ENCODE assay signal across 8 mouse cellular contexts in the genomic region with DNA sequence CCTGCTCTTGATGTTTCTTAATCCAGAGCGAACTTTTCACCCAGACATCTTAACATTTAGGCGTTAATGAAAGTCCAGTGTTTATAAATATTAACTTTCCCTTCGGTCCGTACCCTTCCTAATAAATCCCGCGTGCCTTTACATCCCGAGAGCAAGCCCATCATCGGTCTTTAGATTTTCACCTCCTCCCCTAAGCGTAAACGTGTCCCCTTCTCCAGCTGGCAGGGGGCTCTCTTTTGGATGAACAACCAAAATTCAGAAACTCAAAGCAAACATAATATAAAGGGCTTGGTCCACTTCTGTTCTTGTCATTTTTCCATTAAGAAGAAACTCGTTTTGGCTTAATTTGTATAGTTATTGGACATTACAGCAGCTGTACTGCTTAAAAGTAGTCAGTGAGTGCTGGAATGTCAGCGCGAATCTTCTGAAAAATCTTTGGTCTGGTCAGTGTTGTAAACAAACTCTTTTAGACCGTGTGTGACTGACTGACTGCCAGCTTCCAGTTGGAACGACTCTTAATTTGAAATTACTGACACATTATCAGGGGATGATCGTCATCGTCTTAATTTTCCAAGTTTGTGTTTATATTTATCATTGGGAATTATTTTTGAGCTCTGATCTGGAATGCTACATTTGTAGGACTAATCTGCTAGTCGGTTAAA. TPM values are rescaled to one million over a fixed set of nuclear protein-coding genes. Genes with fewer than 3 reads are reported as not detected.
DNase-seq lines count a peak whose midpoint lies in the region; ATAC-seq and TF ChIP-seq lines count a peak whose summit lies in the region.

No protein-coding gene starts in this region.

- peak overlapping the region; percentile 51 for H3K4me2 ChIP-seq in embryonic facial prominence, embryonic 15.5 days (replicated peaks)
- H3K4me2 ChIP-seq in hindbrain, embryonic 14.5 days (replicated peaks) = peak overlapping the region; percentile 80
- H3K4me2 ChIP-seq in liver, embryonic 15.5 days = peak overlapping the region; percentile 93

- under 1% methylated on average over 18 of the region's 18 CpGs for whole genome bisulfite sequencing in liver, adult 2 months
- 1% methylated on average over 18 of the region's 18 CpGs for WGBS in embryonic facial prominence, embryonic 15.5 days
- 7% methylated on average over 18 of the region's 18 CpGs for WGBS in hindbrain, embryonic 14.5 days
- 4% methylated on average over 18 of the region's 18 CpGs for WGBS in liver, embryonic 15.5 days (ENCODE audit: insufficient replicate concordance)
- WGBS in small intestine, adult 2 months = 6% methylated on average over 18 of the region's 18 CpGs

- TF ChIP-seq CTCF in liver, adult 2 months (IDR thresholded peaks at IDR 0.05; ENCODE audit: low read depth, low read length) = no peak
- no peak for TF ChIP-seq CTCF in small intestine, adult 2 months (IDR thresholded peaks at IDR 0.05; ENCODE audit: extremely low read depth, insufficient read length, insufficient replicate concordance, low read depth, low read length)

- no peaks in the 10 kb centered on the region for H3K36me3 ChIP-seq in liver, adult 2 months (ENCODE audit: control insufficient read depth, insufficient read depth, low read length)
- no peaks in the 10 kb centered on the region for H3K36me3 ChIP-seq in embryonic facial prominence, embryonic 15.5 days
- no peaks in the 10 kb centered on the region for H3K36me3 ChIP-seq in hindbrain, embryonic 14.5 days (replicated peaks; ENCODE audit: control insufficient read depth, insufficient read depth)
- H3K36me3 ChIP-seq in liver, embryonic 15.5 days (replicated peaks) = no peaks in the 10 kb centered on the region
- no peaks in the 10 kb centered on the region for H3K36me3 ChIP-seq in small intestine, adult 2 months (ENCODE audit: control insufficient read depth, insufficient read depth, low read length)

- H3K9me3 ChIP-seq in embryonic facial prominence, embryonic 15.5 days (replicated peaks) = no peaks in the 10 kb centered on the region
- no peaks in the 10 kb centered on the region for H3K9me3 ChIP-seq in hindbrain, embryonic 14.5 days (ENCODE audit: control insufficient read depth, low read length)
- H3K9me3 ChIP-seq in liver, embryonic 15.5 days (replicated peaks) = no peaks in the 10 kb centered on the region

- H3K9ac ChIP-seq in liver, adult 2 months (ENCODE audit: low read depth, low read length) = peak overlapping the region; percentile 100
- peak overlapping the region; percentile 82 for H3K9ac ChIP-seq in embryonic facial prominence, embryonic 15.5 days
- peak overlapping the region; percentile 90 for H3K9ac ChIP-seq in hindbrain, embryonic 14.5 days
- H3K9ac ChIP-seq in liver, embryonic 15.5 days = peak overlapping the region; percentile 64

- H3K27me3 ChIP-seq in liver, adult 2 months (ENCODE audit: control insufficient read depth, insufficient read depth, low read length) = no peaks in the 10 kb centered on the region
- H3K27me3 ChIP-seq in embryonic facial prominence, embryonic 15.5 days = no peaks in the 10 kb centered on the region
- H3K27me3 ChIP-seq in hindbrain, embryonic 14.5 days (ENCODE audit: control insufficient read depth, insufficient read depth, low read length) = no peaks in the 10 kb centered on the region
- H3K27me3 ChIP-seq in liver, embryonic 15.5 days = peaks cover 38% of the 10 kb centered on the region
- H3K27me3 ChIP-seq in small intestine, adult 2 months (ENCODE audit: control insufficient read depth, insufficient read depth, low read length) = no peaks in the 10 kb centered on the region

- peaks cover 22% of the 10 kb centered on the region for H3K4me1 ChIP-seq in liver, adult 2 months (ENCODE audit: control insufficient read depth, insufficient read depth, low read length)
- H3K4me1 ChIP-seq in embryonic facial prominence, embryonic 15.5 days = peaks cover 18% of the 10 kb centered on the region
- peaks cover 18% of the 10 kb centered on the region; the same call in 1 of the 2 replicates for H3K4me1 ChIP-seq in hindbrain, embryonic 14.5 days (replicated peaks; ENCODE audit: control insufficient read depth, insufficient read depth, low read length)
- H3K4me1 ChIP-seq in liver, embryonic 15.5 days (replicated peaks) = peaks cover 22% of the 10 kb centered on the region
- peaks cover 7% of the 10 kb centered on the region; the same call in 1 of the 2 replicates for H3K4me1 ChIP-seq in small intestine, adult 2 months (ENCODE audit: control insufficient read depth, insufficient read depth, insufficient read length, low read length)

- H3K4me3 ChIP-seq in liver, adult 2 months (ENCODE audit: insufficient read depth, low read depth, low read length) = peak overlapping the region; percentile 99
- peak overlapping the region; percentile 73 for H3K4me3 ChIP-seq in embryonic facial prominence, embryonic 15.5 days (replicated peaks)
- peak overlapping the region; percentile 96 for H3K4me3 ChIP-seq in hindbrain, embryonic 14.5 days (replicated peaks; ENCODE audit: low read length)
- H3K4me3 ChIP-seq in liver, embryonic 15.5 days (replicated peaks) = peak overlapping the region; percentile 68
- peak overlapping the region; percentile 92 for H3K4me3 ChIP-seq in small intestine, adult 2 months (ENCODE audit: low read depth, low read length)

- TF ChIP-seq POLR2A in liver, adult 2 months (IDR thresholded peaks at IDR 0.05; ENCODE audit: extremely low read depth, insufficient read depth, low read length) = no peak
- TF ChIP-seq POLR2A in small intestine, adult 2 months (IDR thresholded peaks at IDR 0.05; ENCODE audit: low read depth, low read length) = no peak

- H3K79me2 ChIP-seq in liver, adult 2 months (ENCODE audit: control insufficient read depth, insufficient read depth, low read length) = peaks cover 32% of the 10 kb centered on the region; the same call in 1 of the 2 replicates

- H3K27ac ChIP-seq in liver, adult 2 months (replicated peaks; ENCODE audit: insufficient read depth, low read depth, low read length) = peak overlapping the region; percentile 100
- peak overlapping the region; percentile 91 for H3K27ac ChIP-seq in embryonic facial prominence, embryonic 15.5 days (replicated peaks)
- peak overlapping the region; percentile 79; the same call in 1 of the 2 replicates for H3K27ac ChIP-seq in hindbrain, embryonic 14.5 days
- H3K27ac ChIP-seq in liver, embryonic 15.5 days (replicated peaks) = no peak overlapping the region
- peak overlapping the region; percentile 80 for H3K27ac ChIP-seq in small intestine, adult 2 months (ENCODE audit: insufficient read depth, low read depth, low read length)

- ATAC-seq in embryonic facial prominence, embryonic 15.5 days (ENCODE audit: insufficient number of reproducible peaks, low FRiP score, low TSS enrichment, low read depth) = no peak
- ATAC-seq in hindbrain, embryonic 14.5 days (ENCODE audit: low FRiP score) = no peak
- no peak for ATAC-seq in liver, embryonic 15.5 days (ENCODE audit: insufficient read depth)

- DNase-seq in liver, adult 2 months (ENCODE audit: extremely low read depth, low read depth, low spot score) = peak; percentile 80
- no peak for DNase-seq in liver
- no peak for DNase-seq in hindbrain, embryonic 14.5 days (ENCODE audit: low spot score)
- no peak for DNase-seq in urinary bladder, postnatal 36 days (ENCODE audit: low spot score in 2 of 2)
- DNase-seq in right cerebral cortex, postnatal 4 days = no peak

RNA-seq across cellular contexts. Expression of gene Il6st, which starts 0.9 kb away (rescaled TPM):
- total RNA-seq in liver, adult 2 months (2014; rRNA removed) = 70.2 and 82.8 TPM in 2 replicates
- 16.0 and 18.9 TPM in 2 replicates for polyA plus RNA-seq in liver, adult 2 months (2012; rRNA removed)
- 36.4 and 37.8 TPM in 2 replicates for polyA plus RNA-seq in embryonic facial prominence, embryonic 15.5 days (2015; fragmentation: Nextera tagmentation; extraction: Ambion mirVana)
- 32.0 and 34.4 TPM in 2 replicates for polyA plus RNA-seq in hindbrain, embryonic 14.5 days (2014; fragmentation: Nextera tagmentation; extraction: Ambion mirVana)
- polyA plus RNA-seq in liver, embryonic 15.5 days (2015; fragmentation: Nextera tagmentation; extraction: Ambion mirVana) = 4.8 and 5.6 TPM in 2 replicates
- 6.3 and 8.3 TPM in 2 replicates for polyA plus RNA-seq in small intestine, adult 2 months (2012; rRNA removed)
